Mouse (Mus musculus): ENCODE results near the gene Pde4c. TPM values are rescaled to one million over a fixed set of nuclear protein-coding genes. Genes with fewer than 3 reads are reported as not detected.

The Pde4c gene
- total RNA-seq, 2 experiments from 2014 or later = 2.4 to 3.0 TPM

GRCm38 (mm10) chr8:70797081-70798070 is 73.9 kb downstream of the Pde4c start:
- H3K27ac ChIP-seq = peak overlapping the region; percentile 84
- TF ChIP-seq CTCF (IDR thresholded peaks at IDR 0.05) = no peak
- H3K4me3 ChIP-seq = peak overlapping the region; percentile 82
- DNase-seq = peak; percentile 92
- intact Hi-C loops (cut with DNase I) = no loop called here

DNA sequence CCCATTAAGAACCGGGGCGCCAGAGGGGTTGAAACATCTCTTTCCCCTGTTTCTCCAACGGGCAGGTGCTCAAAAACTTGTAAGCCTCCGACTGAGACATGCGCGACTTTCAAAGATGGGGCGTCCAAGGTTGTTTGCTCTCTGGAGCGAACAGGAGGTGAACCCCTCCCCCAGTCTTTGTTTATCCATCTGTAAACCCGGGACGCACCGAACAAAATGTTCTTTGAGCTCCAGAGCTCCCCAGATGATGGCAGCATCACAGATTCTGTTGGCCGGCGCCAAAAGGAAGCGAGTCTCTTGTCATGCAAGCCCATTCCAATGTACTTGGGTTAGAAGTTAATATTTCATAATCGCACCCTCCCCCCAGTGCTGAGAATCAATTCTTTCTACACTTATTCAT is 74.8 kb downstream of the Pde4c start:
- intact Hi-C loops (cut with DNase I) = no loop called here
- peak overlapping the region; percentile 84 for H3K27ac ChIP-seq
- no peak for TF ChIP-seq CTCF (IDR thresholded peaks at IDR 0.05)
- peak; percentile 69 for DNase-seq
- peak overlapping the region; percentile 82 for H3K4me3 ChIP-seq

DNA sequence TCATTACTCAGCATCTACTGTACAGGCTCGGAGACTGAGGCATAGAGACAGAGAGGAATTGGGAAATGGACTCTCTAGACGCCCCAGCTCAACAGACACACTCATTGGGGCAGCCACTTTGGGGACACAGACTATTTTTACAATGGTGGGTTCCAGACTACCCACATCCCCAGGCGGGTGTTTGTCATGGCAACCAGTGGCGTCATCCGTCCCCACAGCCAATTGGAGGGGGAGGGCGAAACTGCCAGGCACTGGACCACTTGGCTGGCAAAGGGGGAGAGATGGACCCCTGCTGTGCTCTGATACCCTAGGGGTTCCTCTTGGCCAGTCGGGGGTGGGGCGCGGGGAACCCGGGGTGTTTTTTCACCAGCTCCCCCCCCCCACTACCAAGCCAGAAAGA is 77.1 kb downstream of the Pde4c start:
- Histone ChIP-seq H3K4me3 (no peak overlapping the region), H3K27ac (no peak overlapping the region)
- TF ChIP-seq CTCF (IDR thresholded peaks at IDR 0.05) = no peak
- DNase-seq = no peak
- intact Hi-C loops (cut with DNase I) = loop anchor here (10.0 kb wide), 1 partner anchor 54 kb away; no protein-coding TSS in a partner anchor

Small RNA genes lying within 50 kb of the gene (microRNA-seq; reads per million reads assigned to microRNA genes)
- not detected for gene Mir7240

Other genes starting within 250 kb of the Pde4c start
- gene Klhl26, start 246.8 kb upstream of the Pde4c start, total RNA-seq (2021) = 1 to 10 TPM; 6.7 to 8.5 TPM
- not detected for gene Tmem59l, start 236.4 kb upstream of the Pde4c start, total RNA-seq (2021)
- 1 to 10 TPM; 2.5 to 3.2 TPM for gene Crlf1, start 230.6 kb upstream of the Pde4c start, total RNA-seq (2021)
- gene Rex1bd, start 217.0 kb upstream of the Pde4c start, total RNA-seq (2021) = 100 to 1,000 TPM; 146 to 148 TPM
- gene Uba52, start 212.9 kb upstream of the Pde4c start, total RNA-seq (2021) = 100 to 1,000 TPM; 777 to 924 TPM
- gene Fkbp8, start 196.0 kb upstream of the Pde4c start, total RNA-seq (2021) = 100 to 1,000 TPM; 108 to 112 TPM
- 10 to 100 TPM; 70.4 to 83.9 TPM for gene Kxd1, start 195.8 kb upstream of the Pde4c start, total RNA-seq (2021)
- gene Ell, start 184.3 kb upstream of the Pde4c start, total RNA-seq (2021) = 10 to 100 TPM; 11.9 to 14.6 TPM
- gene Isyna1, start 129.3 kb upstream of the Pde4c start, total RNA-seq (2021) = 1 to 10 TPM; 3.2 to 4.3 TPM
- gene Ssbp4, start 114.8 kb upstream of the Pde4c start, total RNA-seq (2021) = 10 to 100 TPM in 1 of 2 experiments, 1 to 10 TPM in 1; 9.2 to 14.4 TPM
- under 1 TPM; 0.42 to 0.48 TPM for gene Lrrc25, start 107.6 kb upstream of the Pde4c start, total RNA-seq (2021)
- gene Gdf15, start 91.3 kb upstream of the Pde4c start, total RNA-seq (2021) = under 1 TPM in 1 of 2 experiments, not detected in 1; 0.28 TPM
- gene Pgpep1, start 63.3 kb upstream of the Pde4c start, total RNA-seq (2021) = 10 to 100 TPM in 1 of 2 experiments, 1 to 10 TPM in 1; 9.3 to 22.5 TPM
- 10 to 100 TPM; 61.7 to 65.6 TPM for gene Lsm4, start 50.5 kb upstream of the Pde4c start, total RNA-seq (2021)
- gene Jund, start 24.8 kb upstream of the Pde4c start, total RNA-seq (2021) = 10 to 100 TPM; 35.5 to 54.5 TPM
- gene Iqcn, start 20.3 kb upstream of the Pde4c start, total RNA-seq (2021) = not detected
- gene Gm3336, start 5.2 kb upstream of the Pde4c start, total RNA-seq (2021) = not detected
- gene Rab3a, start 31.0 kb downstream of the Pde4c start, total RNA-seq (2021) = 10 to 100 TPM; 31.9 to 39.8 TPM
- 10 to 100 TPM; 21.0 to 22.8 TPM for gene Mpv17l2, start 37.2 kb downstream of the Pde4c start, total RNA-seq (2021)
- 10 to 100 TPM; 13.9 to 16.2 TPM for gene Pik3r2, start 53.0 kb downstream of the Pde4c start, total RNA-seq (2021)
- 1 to 10 TPM; 2.7 to 3.6 TPM for gene Mast3, start 81.3 kb downstream of the Pde4c start, total RNA-seq (2021)
- gene Il12rb1, start 84.7 kb downstream of the Pde4c start, total RNA-seq (2021) = not detected
- 100 to 1,000 TPM in 1 of 2 experiments, 10 to 100 TPM in 1; 66.5 to 182 TPM for gene Arrdc2, start 116.0 kb downstream of the Pde4c start, total RNA-seq (2021)
- gene Kcnn1, start 139.5 kb downstream of the Pde4c start, total RNA-seq (2021) = 10 to 100 TPM; 18.1 to 21.5 TPM
- 10 to 100 TPM; 65.6 to 73.1 TPM for gene Ccdc124, start 150.2 kb downstream of the Pde4c start, total RNA-seq (2021)
- gene Slc5a5, start 169.0 kb downstream of the Pde4c start, total RNA-seq (2021) = not detected
- gene Rpl18a, start 173.7 kb downstream of the Pde4c start, total RNA-seq (2021) = 1,000 to 10,000 TPM in 1 of 2 experiments, 100 to 1,000 TPM in 1; 932 to 1,039 TPM
- gene Map1s, start 182.2 kb downstream of the Pde4c start, total RNA-seq (2021) = 10 to 100 TPM; 10.6 to 11.2 TPM

All from gastrocnemius, adult 2 months (tissue).